Mouse (Mus musculus): Measurements from ENCODE around the gene Naglu.

Naglu gene

DNA sequence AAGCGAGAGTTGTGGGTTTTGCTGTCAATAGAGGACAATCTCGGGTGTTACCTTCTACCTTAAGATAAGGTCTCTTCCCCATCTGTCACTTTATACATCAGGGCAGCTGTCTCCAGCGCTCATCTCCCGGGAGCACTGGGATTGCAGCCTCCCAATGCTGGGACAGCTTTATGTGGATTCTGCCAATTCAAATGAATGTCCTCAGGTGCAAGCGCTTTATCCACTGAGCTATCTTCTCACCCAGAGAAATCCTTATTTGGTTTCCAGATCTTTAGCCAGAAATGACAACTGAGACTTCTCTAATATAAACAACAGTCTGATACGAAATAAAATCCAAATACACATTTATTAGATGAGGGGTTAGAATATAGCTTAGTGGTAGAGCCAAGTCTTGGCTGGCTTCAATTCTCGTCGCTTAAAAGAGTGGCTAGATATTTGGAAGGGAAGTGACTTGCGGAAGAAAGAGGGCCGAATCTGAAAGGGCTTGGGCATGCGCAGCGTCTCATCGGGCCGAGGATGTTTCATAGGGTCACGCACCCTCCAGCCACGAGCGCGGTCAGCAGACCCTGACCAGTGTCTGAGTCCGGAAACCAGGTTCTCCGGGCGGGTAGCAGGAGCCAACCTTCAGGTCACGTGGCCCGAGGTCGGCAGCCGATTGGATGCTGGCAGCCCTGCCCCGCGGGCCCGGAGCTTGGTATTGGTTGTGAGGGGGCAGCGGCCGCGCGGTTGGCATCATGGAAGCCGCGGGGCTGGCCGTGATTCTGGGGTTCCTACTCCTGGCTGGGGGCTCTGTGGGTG, at the start of gene Naglu:
Gene Naglu, plus strand, starts transcription at position 622 of the 798 bp plus-strand sequence.
- CTCF ChIA-PET, result interaction anchor here (0.6 to 1.2 kb wide), 2 partner anchors 108 to 131 kb away, joined by 3 to 4 read pairs; no protein-coding TSS in a partner anchor

- CTCF ChIA-PET, result no interaction called here
Measured at GRCm38 (mm10) chr11:101023371-101023770, 46.4 kb upstream of the Naglu start.

- CTCF ChIA-PET, result no interaction called here
Measured at GRCm38 (mm10) chr11:101024001-101024400, 45.8 kb upstream of the Naglu start.

DNA sequence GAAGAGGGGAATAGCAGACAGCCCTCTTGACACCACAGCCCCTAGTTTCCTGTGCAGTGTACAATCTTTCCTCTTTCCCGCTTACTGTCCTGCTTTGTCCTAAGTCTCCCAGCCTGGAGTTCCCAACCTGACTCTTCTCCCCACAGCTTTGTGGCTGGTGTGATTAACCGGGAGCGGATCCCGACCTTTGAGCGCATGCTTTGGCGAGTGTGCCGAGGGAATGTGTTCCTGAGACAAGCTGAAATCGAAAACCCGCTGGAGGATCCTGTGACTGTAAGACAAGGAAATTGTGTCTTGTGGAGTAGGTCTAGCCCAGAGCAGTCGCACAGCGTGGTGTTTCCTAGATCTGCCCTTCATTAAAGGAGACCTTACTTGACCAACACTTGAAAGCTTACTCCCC, 42.7 kb upstream of the Naglu start:
- CTCF ChIA-PET, result no interaction called here

DNA sequence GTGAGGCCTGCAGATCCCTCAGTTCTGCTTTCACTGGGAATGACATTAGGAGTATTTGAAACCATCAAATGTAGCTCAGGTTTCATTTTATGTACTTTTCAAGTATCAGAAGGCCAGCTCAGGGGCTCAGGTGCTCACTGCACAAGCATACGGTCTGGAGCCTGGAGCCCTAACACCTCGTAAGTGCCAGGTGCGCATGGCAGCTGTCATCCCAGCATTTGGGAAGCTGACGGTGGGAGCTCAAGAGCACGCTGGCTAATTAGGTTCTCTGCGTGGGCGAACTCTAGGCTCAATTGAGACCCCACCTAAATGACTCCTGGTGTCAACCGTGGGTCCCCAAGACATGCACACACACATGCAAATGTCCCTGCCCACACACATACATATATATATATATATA, 40.5 kb upstream of the Naglu start:
- CTCF ChIA-PET, result interaction anchor here (0.5 to 0.6 kb wide), 2 partner anchors 70 to 108 kb away, joined by 5 to 8 read pairs; no protein-coding TSS in a partner anchor

- CTCF ChIA-PET, result no interaction called here
Measured at GRCm38 (mm10) chr11:101030136-101030807, 39.5 kb upstream of the Naglu start.

DNA sequence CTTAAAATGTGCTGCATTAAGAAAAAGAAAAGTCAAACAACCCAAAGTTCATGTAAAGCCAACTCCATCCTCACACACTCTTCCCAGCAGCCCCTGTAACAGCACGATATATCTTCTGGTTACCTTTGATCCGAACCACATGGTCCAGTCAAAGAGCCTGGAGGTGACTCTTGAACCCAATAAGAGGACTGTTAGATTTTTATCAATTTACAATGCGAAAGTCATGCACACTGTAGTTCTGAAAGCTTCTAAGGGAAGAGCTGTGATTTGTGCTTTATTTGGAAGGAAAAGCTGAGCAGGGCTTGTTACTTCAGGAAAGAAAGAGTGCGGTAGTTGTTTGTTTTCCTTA, 39.0 kb upstream of the Naglu start:
- CTCF ChIA-PET, result no interaction called here

DNA sequence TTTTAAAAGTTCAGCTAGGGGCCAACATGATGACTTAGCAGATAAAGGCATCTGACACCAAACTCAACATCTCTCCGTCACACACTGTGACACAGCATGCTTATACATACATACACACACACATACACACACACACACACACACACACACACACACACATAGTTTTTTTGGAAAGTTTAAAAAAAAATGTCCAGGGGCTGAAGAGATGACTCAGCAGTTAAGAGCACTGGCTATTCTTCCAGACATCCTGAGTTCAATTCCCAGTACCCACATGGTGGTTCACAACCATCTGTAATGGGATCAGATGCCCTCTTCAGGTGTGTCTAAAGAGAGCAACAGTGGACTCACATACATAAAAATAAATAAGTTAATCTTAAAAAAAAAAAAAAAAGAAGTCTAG, 38.3 kb upstream of the Naglu start:
- CTCF ChIA-PET, result interaction anchor here (0.7 kb wide), 1 partner anchor 583 kb away, joined by 3 read pairs; no protein-coding TSS in a partner anchor

GRCm38 (mm10) chr11:101033856-101034500, 35.8 kb upstream of the Naglu start:
- CTCF ChIA-PET, result interaction anchor here (0.5 kb wide), 1 partner anchor 605 kb away, joined by 3 read pairs; no protein-coding TSS in a partner anchor

GRCm38 (mm10) chr11:101034614-101035327, 35.0 kb upstream of the Naglu start:
- CTCF ChIA-PET, result interaction anchor here (0.5 kb wide), 1 partner anchor 604 kb away, joined by 3 read pairs; no protein-coding TSS in a partner anchor

DNA sequence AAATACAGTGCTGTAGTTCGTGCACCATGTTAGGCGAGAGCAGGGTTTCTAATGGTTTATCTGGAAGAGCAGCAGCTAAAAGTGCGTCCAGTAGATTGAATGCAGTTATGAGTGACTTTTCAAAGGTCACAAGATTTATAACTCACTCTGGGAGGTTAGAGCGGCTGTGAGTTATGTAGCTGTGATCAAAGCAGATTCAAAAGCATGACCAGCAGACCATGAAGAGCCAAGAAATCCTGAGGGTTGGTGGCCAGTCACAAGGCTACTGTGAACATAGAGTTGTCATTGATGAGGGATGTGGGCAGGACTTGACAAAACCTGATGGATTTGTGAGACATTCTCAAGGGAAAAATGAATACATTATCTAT, 34.5 kb upstream of the Naglu start:
- CTCF ChIA-PET, result no interaction called here

DNA sequence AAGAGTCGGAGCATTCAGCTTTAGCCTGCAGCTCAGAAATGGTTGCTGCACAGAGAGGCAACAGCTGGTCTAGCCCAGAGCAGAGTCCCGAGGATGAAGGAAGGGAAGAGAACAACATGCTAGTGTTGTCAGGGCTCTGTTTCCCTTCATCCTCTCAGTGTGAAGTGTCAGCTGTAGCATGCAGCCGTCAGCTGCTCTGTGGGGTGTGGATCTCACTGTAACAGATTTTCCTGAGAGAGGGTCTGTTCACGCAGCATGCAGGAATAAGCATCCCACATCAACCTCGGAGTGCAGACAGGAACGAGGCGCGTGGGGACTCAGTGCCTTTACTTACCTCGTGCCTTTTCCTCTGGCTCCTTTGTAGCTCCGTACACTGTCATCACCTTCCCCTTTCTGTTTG, 32.0 kb upstream of the Naglu start:
- CTCF ChIA-PET, result no interaction called here

DNA sequence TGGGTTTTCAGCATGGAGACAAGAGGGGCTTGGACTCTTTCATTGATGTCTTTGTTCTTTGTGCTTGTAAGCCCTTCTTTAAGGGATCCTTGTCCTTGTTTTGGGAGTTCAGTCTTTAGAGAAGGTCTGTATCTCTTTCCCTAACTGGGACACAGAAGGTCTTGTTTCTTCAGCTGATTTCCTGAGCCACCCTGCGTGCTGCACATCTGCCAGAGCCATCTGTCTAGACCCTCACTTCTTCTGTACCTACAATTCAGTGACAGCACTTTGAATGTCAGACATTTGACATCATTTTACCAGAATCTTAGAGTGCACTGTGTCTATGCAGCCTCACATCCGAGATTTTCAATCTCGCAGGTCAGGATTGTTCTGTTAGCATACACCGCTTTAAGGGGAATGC, 24.0 kb upstream of the Naglu start:
- CTCF ChIA-PET, result no interaction called here

- CTCF ChIA-PET, result no interaction called here
Measured at GRCm38 (mm10) chr11:101046440-101046839, 23.4 kb upstream of the Naglu start.

GRCm38 (mm10) chr11:101047502-101047901, 22.3 kb upstream of the Naglu start:
- CTCF ChIA-PET, result interaction anchor here (0.6 to 1.0 kb wide), 2 partner anchors 15 to 84 kb away, joined by 3 to 6 read pairs; no protein-coding TSS in a partner anchor

- CTCF ChIA-PET, result no interaction called here
Measured at GRCm38 (mm10) chr11:101050359-101050758, 19.5 kb upstream of the Naglu start.

DNA sequence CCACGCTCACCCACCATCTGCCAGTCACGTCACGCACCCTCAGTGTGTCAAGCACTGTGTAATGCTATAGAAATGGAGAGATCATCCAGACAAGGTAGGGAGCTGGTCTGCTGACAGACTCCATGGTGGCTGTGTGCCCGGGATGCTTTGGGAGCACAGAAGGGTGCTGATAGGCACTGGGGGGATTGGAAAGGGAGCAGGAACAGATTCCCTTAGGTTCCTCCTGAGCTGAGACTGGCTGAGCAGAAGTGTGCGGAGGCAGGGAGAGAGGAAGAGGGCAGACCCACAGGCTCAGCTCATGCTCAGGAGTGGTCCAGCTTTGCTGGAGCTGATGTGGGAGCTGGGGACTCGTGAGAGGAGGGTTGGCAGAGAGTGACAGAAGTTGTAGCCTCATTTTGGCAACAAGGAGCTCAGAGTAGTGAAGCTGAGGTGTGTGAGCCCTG, 18.7 kb upstream of the Naglu start:
- CTCF ChIA-PET, result no interaction called here

DNA sequence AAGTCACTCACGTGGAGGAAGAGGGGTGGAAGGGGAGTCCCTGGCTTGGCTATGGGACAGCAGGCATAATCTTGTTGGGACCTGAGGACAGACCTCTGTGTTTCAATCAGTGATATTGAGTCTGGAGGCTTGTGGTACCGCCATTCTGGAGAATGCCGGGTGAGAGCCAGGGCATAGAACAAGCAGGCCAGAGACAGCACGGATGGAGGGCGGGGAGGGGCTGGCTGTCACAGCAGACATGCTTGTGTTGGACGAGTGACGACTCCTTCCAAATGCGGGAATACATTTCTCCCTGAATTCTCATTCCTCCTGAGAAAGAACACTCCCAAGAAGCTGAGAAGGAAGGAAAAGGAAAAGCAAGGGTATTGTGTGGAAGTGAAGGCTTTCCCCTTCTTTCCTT, 18.2 kb upstream of the Naglu start:
- CTCF ChIA-PET, result no interaction called here

DNA sequence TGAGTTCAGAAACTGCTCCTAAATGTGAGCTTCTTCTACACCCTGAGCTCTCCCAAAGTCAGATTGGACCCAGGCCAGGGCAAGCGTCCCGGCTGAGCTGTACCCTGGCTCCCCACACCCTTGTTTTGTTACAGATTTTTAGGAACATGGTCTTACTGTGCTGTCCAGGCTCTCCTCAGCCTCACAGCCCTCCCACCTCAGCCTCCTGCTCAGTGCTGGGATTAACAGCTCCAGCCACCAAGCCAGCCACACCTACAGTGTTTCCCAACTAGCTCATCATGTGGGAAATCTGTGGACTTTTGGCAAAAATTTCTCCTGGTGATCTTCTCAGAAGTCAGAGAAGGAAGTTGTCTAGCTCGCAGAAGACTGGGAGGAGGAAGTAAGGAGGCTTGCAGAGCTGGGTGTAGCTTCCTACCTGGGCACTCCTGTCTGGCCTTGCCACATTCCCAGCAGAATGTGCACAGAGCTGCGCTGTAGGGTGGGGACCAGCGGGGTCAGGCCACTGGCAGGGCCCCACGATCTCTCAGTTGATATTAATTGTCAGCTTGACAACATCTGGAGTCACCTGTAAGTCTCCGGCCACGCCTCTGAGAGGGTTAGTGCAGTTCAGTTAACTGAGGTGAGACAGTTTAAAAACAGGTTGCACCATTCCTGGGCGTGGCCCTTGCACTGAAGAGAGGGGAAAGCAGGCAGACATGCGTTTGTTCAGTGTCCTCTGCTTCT, 16.9 kb upstream of the Naglu start:
- CTCF ChIA-PET, result interaction anchor here (0.5 to 1.1 kb wide), 2 partner anchors 50 to 116 kb away, joined by 3 to 6 read pairs; no protein-coding TSS in a partner anchor

DNA sequence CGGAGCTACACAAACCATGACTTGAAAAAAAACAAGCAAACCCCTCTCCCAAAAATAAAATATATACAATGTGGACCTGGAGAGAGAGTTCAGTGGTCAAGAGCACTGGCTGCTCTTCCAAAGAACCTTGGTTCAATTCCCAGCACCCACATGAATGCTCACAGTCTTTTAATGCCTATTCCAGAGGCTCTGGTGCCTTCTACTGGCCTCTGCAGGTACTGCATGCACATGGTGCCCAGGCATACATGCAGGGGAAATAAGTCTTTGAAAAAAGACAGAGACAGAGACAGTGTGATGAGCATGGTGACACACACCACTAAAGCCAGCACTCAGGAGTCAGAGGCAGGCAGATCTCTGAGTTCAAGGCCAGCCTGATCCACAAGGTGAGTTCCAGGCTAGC, 15.8 kb upstream of the Naglu start:
- CTCF ChIA-PET, result interaction anchor here (0.7 to 0.9 kb wide), 2 partner anchors 70 to 264 kb away, joined by 3 to 6 read pairs; no protein-coding TSS in a partner anchor

DNA sequence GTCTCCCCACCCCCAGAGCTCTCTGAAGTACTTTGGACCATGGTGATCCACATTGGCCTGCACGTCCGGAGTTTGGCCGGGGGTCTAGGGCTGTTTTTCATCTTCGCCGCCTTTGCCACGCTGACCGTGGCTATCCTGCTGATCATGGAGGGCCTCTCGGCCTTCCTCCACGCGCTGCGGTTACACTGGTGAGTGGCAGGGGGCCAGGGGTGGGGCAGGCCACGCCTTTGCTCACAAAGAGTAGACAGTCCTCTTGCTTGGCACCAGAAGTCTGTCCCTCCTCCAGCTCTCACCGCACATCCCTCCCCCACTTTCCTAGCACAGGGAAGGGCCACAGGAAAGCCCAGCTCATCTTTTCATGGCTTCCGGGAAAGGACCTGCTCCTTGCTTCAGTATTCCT, 14.4 kb upstream of the Naglu start:
- CTCF ChIA-PET, result interaction anchor here (0.6 kb wide), 1 partner anchor 69 kb away, joined by 3 read pairs; no protein-coding TSS in a partner anchor
